ENCODE assay signal across 23 mouse cellular contexts in the genomic region with DNA sequence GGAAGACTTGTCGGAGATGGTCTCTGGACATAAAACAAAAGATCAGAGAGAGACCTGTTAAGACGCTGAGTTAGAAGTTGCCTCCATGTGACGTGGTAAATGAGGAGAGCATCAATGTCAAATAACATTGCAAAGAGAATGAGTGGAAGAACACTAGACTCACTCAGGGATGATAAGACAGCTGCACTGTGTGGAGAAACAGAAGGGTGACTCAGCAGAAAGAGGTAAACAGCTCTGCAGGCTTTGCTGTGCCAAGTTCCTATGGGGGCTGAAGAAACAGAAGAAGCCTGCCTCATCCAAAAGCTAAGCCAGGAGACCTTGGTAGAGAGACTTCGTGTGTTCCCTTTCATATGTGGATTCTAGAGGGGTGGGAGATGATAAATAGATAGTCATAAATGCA.
A peak's percentile ranks its signal among the peaks of the same experiment; 100 is the strongest.
DNase-seq lines count a peak whose midpoint lies in the region; ATAC-seq and TF ChIP-seq lines count a peak whose summit lies in the region.
"Had no signal": no experiment of that assay in that cellular context is flagged by ENCODE, and none has a peak within 500 bp of the region (broad histone marks: within the 10 kb centered on the region; RNA-seq: fewer than 3 reads in every experiment).

No protein-coding gene starts in this region.

- H3K27me3 ChIP-seq in forebrain, embryonic 14.5 days (replicated peaks; ENCODE audit: control insufficient read depth, insufficient read depth, low read length) = no peaks in the 10 kb centered on the region
- no peaks in the 10 kb centered on the region for H3K27me3 ChIP-seq in forebrain, postnatal 0 days (ENCODE audit: insufficient read depth, low read length)
- H3K27me3 ChIP-seq: CH12.LX; forebrain, embryonic 12.5 days; heart, embryonic 15.5 days; neural tube, embryonic 15.5 days had no signal

- no peaks in the 10 kb centered on the region for H3K4me1 ChIP-seq in forebrain, embryonic 14.5 days (ENCODE audit: control insufficient read depth, insufficient read depth, low read length)
- no peaks in the 10 kb centered on the region for H3K4me1 ChIP-seq in forebrain, postnatal 0 days (ENCODE audit: insufficient read depth)
- H3K4me1 ChIP-seq: forebrain, embryonic 12.5 days; heart, embryonic 15.5 days; neural tube, embryonic 15.5 days had no signal

- no peaks in the 10 kb centered on the region for H3K9me3 ChIP-seq in forebrain, embryonic 14.5 days (replicated peaks; ENCODE audit: control insufficient read depth, low read length)
- no peaks in the 10 kb centered on the region for H3K9me3 ChIP-seq in forebrain, postnatal 0 days (ENCODE audit: low read length)
- H3K9me3 ChIP-seq: forebrain, embryonic 12.5 days; heart, embryonic 15.5 days; neural tube, embryonic 15.5 days had no signal

- no peak overlapping the region for H3K27ac ChIP-seq in forebrain, embryonic 14.5 days (ENCODE audit: low read depth, low read length)
- no peak overlapping the region for H3K27ac ChIP-seq in forebrain, postnatal 0 days (ENCODE audit: low read depth, low read length)
- H3K27ac ChIP-seq in layer of hippocampus, adult 2 months = peak overlapping the region; percentile 43; the same call in 1 of the 2 replicates
- H3K27ac ChIP-seq: forebrain, embryonic 12.5 days; heart, embryonic 15.5 days; hindbrain, postnatal 0 days; neural tube, embryonic 15.5 days had no signal

- 83% methylated on average over 4 of the region's 4 CpGs for WGBS in forebrain, embryonic 14.5 days
- WGBS in forebrain, postnatal 0 days = 81% methylated on average over 4 of the region's 4 CpGs

- no peak overlapping the region for H3K4me2 ChIP-seq in forebrain, embryonic 14.5 days (ENCODE audit: low read length)
- no peak overlapping the region for H3K4me2 ChIP-seq in forebrain, postnatal 0 days (ENCODE audit: low read depth)
- H3K4me2 ChIP-seq: forebrain, embryonic 12.5 days; heart, embryonic 15.5 days; neural tube, embryonic 15.5 days had no signal

- DNase-seq in forebrain, embryonic 14.5 days (ENCODE audit: low spot score) = peak; percentile 11
- DNase-seq in forebrain, postnatal 0 days = no peak
- DNase-seq in layer of hippocampus, adult 2 months (ENCODE audit: low spot score in 2 of 2) = peak; percentile 41 to 65
- DNase-seq in layer of hippocampus, adult 9-10 months (ENCODE audit: low spot score) = no peak
- peak; percentile 24 for DNase-seq in MEL-GATA-1-ER (ENCODE audit: extremely low read depth, low read depth)
- DNase-seq in lung, postnatal 10 days = no peak
- DNase-seq: adrenal gland, adult 2 months; cerebellum, adult 9-10 months; gastrocnemius, postnatal 14 days; kidney, adult 11 months; kidney, postnatal 10 days; left cerebral cortex, postnatal 4 days; liver; thymus, postnatal 4 days had no signal

- no peaks in the 10 kb centered on the region for H3K36me3 ChIP-seq in forebrain, embryonic 14.5 days (ENCODE audit: control insufficient read depth, insufficient read depth, low read length)
- no peaks in the 10 kb centered on the region for H3K36me3 ChIP-seq in forebrain, postnatal 0 days (ENCODE audit: insufficient read depth)
- H3K36me3 ChIP-seq: forebrain, embryonic 12.5 days; heart, embryonic 15.5 days; neural tube, embryonic 15.5 days had no signal

- ATAC-seq in forebrain, embryonic 14.5 days = no peak
- no peak for ATAC-seq in forebrain, postnatal 0 days
- ATAC-seq in megakaryocyte progenitor cell, adult 5-6 weeks (replicated peaks; ENCODE audit: poor library complexity) = peak; percentile 86
- no peak for ATAC-seq in inflammation-experienced regulatory T-cells, adult 6 months
- ATAC-seq: hindbrain, postnatal 0 days; lung, postnatal 0 days; midbrain, embryonic 16.5 days had no signal

- no peak overlapping the region for H3K9ac ChIP-seq in forebrain, embryonic 14.5 days (ENCODE audit: low read length)
- H3K9ac ChIP-seq in forebrain, postnatal 0 days = no peak overlapping the region
- H3K9ac ChIP-seq: forebrain, embryonic 12.5 days; heart, embryonic 15.5 days; neural tube, embryonic 15.5 days had no signal

- TF ChIP-seq CTCF in forebrain, postnatal 0 days (IDR thresholded peaks at IDR 0.05; ENCODE audit: low read depth) = no peak
- no peak for TF ChIP-seq CTCF in layer of hippocampus, adult 2 months (conservative IDR thresholded peaks at IDR 0.05)

- no peak overlapping the region for H3K4me3 ChIP-seq in forebrain, embryonic 14.5 days (ENCODE audit: low read depth, low read length)
- H3K4me3 ChIP-seq in forebrain, postnatal 0 days (ENCODE audit: low read depth, low read length) = no peak overlapping the region
- no peak overlapping the region for H3K4me3 ChIP-seq in layer of hippocampus, adult 2 months
- H3K4me3 ChIP-seq: forebrain, embryonic 12.5 days; heart, embryonic 15.5 days; neural tube, embryonic 15.5 days had no signal

Comparison
In these comparisons a context has a peak if more than half of its experiments do, and no peak if none do; other contexts are left out.
1. DNase-seq: peak in forebrain, embryonic 14.5 days (single experiment), layer of hippocampus, adult 2 months (2 of 2) and MEL-GATA-1-ER (single experiment); none in forebrain, postnatal 0 days (single experiment), layer of hippocampus, adult 9-10 months (single experiment) and lung, postnatal 10 days (single experiment).